Mouse (Mus musculus) heart, adult 11 months (tissue): ENCODE data around the gene Tsks.
A peak's percentile ranks its signal among the peaks of the same experiment; 100 is the strongest.

Source experiments
- DNase-seq: peaks from one replicate; pipeline ENCODE4 v3.0.0; 2022

Gene Tsks

GRCm38 (mm10) chr7:44981539-44981938, 38.5 kb downstream of the Tsks start:
- DNase-seq: peak; percentile 92

GRCm38 (mm10) chr7:44983085-44983484, 40.1 kb downstream of the Tsks start:
- peak; percentile 98 for DNase-seq

- peak; percentile 93 for DNase-seq
These were observed 41.2 kb downstream of the Tsks start for GRCm38 (mm10) chr7:44983944-44984832.

GRCm38 (mm10) chr7:44984833-44985164, 41.8 kb downstream of the Tsks start:
- peak; percentile 93 for DNase-seq

- DNase-seq: peak; percentile 98
These were observed 42.7 kb downstream of the Tsks start for GRCm38 (mm10) chr7:44985595-44986191.

- DNase-seq: peak; percentile 100
These were observed 43.3 kb downstream of the Tsks start, which contains the start of gene Prmt1 for GRCm38 (mm10) chr7:44986192-44986878. Prmt1 (minus strand) TSS chr7:44986568.

- no peak for DNase-seq
These were observed 44.1 kb downstream of the Tsks start for GRCm38 (mm10) chr7:44986879-44987718.

- peak; percentile 95 for DNase-seq
These were observed 53.7 kb downstream of the Tsks start for GRCm38 (mm10) chr7:44996672-44997071.

- peak; percentile 99 for DNase-seq
These were observed 54.4 kb downstream of the Tsks start, which contains the start of gene Irf3 for GRCm38 (mm10) chr7:44997231-44997939. Irf3 (plus strand) TSS chr7:44997648.

- DNase-seq: no peak
These were observed 55.0 kb downstream of the Tsks start for GRCm38 (mm10) chr7:44997940-44998428.

- DNase-seq: peak; percentile 97
These were observed 55.5 kb downstream of the Tsks start, which contains the start of gene Bcl2l12 for GRCm38 (mm10) chr7:44998501-44998955. Bcl2l12 (minus strand) TSS chr7:44998712.

- DNase-seq: peak; percentile 96
These were observed 56.7 kb downstream of the Tsks start for GRCm38 (mm10) chr7:44999753-45000152.

- DNase-seq: peak; percentile 94
These were observed 57.6 kb downstream of the Tsks start for GRCm38 (mm10) chr7:45000539-45001114.

GRCm38 (mm10) chr7:45002440-45002839, 59.4 kb downstream of the Tsks start:
- DNase-seq: no peak

GRCm38 (mm10) chr7:45004546-45004945, 61.5 kb downstream of the Tsks start:
- DNase-seq: peak; percentile 92

GRCm38 (mm10) chr7:45005321-45005992, 62.5 kb downstream of the Tsks start:
- DNase-seq: peak; percentile 92

- DNase-seq: peak; percentile 90
These were observed 63.5 kb downstream of the Tsks start for GRCm38 (mm10) chr7:45006503-45006902.

GRCm38 (mm10) chr7:45007141-45007540, 64.1 kb downstream of the Tsks start:
- DNase-seq: peak; percentile 94
